18 mouse cellular contexts compared by ENCODE assay signal in genomic region chr6:22037441-22038050, GRCm38 (mm10). TPM values are rescaled to one million over a fixed set of nuclear protein-coding genes. Genes with fewer than 3 reads are reported as not detected.
A peak's percentile ranks its signal among the peaks of the same experiment; 100 is the strongest.
DNase-seq lines count a peak whose midpoint lies in the region; ATAC-seq lines count a peak whose summit lies in the region.
"Had no signal": no experiment of that assay in that cellular context is flagged by ENCODE, and none has a peak within 500 bp of the region (broad histone marks: within the 10 kb centered on the region; RNA-seq: fewer than 3 reads in every experiment).

No protein-coding gene starts in this region.

- H3K36me3 ChIP-seq in hindbrain, embryonic 16.5 days (ENCODE audit: control insufficient read depth, insufficient read depth, low read length), result no peaks in the 10 kb centered on the region
- H3K36me3 ChIP-seq in hindbrain, embryonic 11.5 days (ENCODE audit: control insufficient read depth, insufficient read depth, low read length), result no peaks in the 10 kb centered on the region
- H3K36me3 ChIP-seq in midbrain, embryonic 13.5 days, result no peaks in the 10 kb centered on the region
- H3K36me3 ChIP-seq: embryonic facial prominence, embryonic 15.5 days; limb, embryonic 13.5 days; stomach, embryonic 15.5 days had no signal

- H3K27ac ChIP-seq in hindbrain, embryonic 16.5 days (ENCODE audit: low read depth, low read length), result no peak overlapping the region
- H3K27ac ChIP-seq in hindbrain, embryonic 11.5 days (ENCODE audit: low read depth, low read length), result no peak overlapping the region
- H3K27ac ChIP-seq in midbrain, embryonic 13.5 days, result no peak overlapping the region
- H3K27ac ChIP-seq: embryonic facial prominence, embryonic 15.5 days; left cerebral cortex, adult 2 months; limb, embryonic 13.5 days; stomach, embryonic 15.5 days had no signal

- 52% methylated on average over 4 of the region's 4 CpGs for WGBS in hindbrain, embryonic 16.5 days
- WGBS in hindbrain, embryonic 11.5 days, result 71% methylated on average over 4 of the region's 4 CpGs
- WGBS in midbrain, embryonic 13.5 days, result 49% methylated on average over 4 of the region's 4 CpGs

- no peaks in the 10 kb centered on the region for H3K27me3 ChIP-seq in hindbrain, embryonic 16.5 days (replicated peaks; ENCODE audit: control insufficient read depth, insufficient read depth, low read length)
- no peaks in the 10 kb centered on the region for H3K27me3 ChIP-seq in hindbrain, embryonic 11.5 days (ENCODE audit: control insufficient read depth, insufficient read depth, low read length)
- H3K27me3 ChIP-seq in midbrain, embryonic 13.5 days, result no peaks in the 10 kb centered on the region
- H3K27me3 ChIP-seq: embryonic facial prominence, embryonic 15.5 days; limb, embryonic 13.5 days; stomach, embryonic 15.5 days had no signal

- H3K4me2 ChIP-seq in hindbrain, embryonic 16.5 days (ENCODE audit: low read length), result no peak overlapping the region
- H3K4me2 ChIP-seq in hindbrain, embryonic 11.5 days (replicated peaks; ENCODE audit: low read depth, low read length), result no peak overlapping the region
- H3K4me2 ChIP-seq in midbrain, embryonic 13.5 days (replicated peaks), result no peak overlapping the region
- H3K4me2 ChIP-seq: embryonic facial prominence, embryonic 15.5 days; limb, embryonic 13.5 days; stomach, embryonic 15.5 days had no signal

- H3K9me3 ChIP-seq in hindbrain, embryonic 16.5 days (ENCODE audit: control insufficient read depth, low read length), result no peaks in the 10 kb centered on the region
- H3K9me3 ChIP-seq in hindbrain, embryonic 11.5 days (ENCODE audit: control insufficient read depth, low read length), result no peaks in the 10 kb centered on the region
- no peaks in the 10 kb centered on the region for H3K9me3 ChIP-seq in midbrain, embryonic 13.5 days
- H3K9me3 ChIP-seq: embryonic facial prominence, embryonic 15.5 days; limb, embryonic 13.5 days; stomach, embryonic 15.5 days had no signal

- H3K4me3 ChIP-seq in hindbrain, embryonic 16.5 days (ENCODE audit: low read length), result no peak overlapping the region
- H3K4me3 ChIP-seq in hindbrain, embryonic 11.5 days (ENCODE audit: low read depth, low read length), result no peak overlapping the region
- H3K4me3 ChIP-seq in midbrain, embryonic 13.5 days (replicated peaks), result no peak overlapping the region
- H3K4me3 ChIP-seq: embryonic facial prominence, embryonic 15.5 days; left cerebral cortex, adult 2 months; limb, embryonic 13.5 days; stomach, embryonic 15.5 days had no signal

- no peaks in the 10 kb centered on the region for H3K4me1 ChIP-seq in hindbrain, embryonic 16.5 days (ENCODE audit: control insufficient read depth, insufficient read depth, low read depth, low read length)
- H3K4me1 ChIP-seq in hindbrain, embryonic 11.5 days (replicated peaks; ENCODE audit: control insufficient read depth, insufficient read depth, low read length), result no peaks in the 10 kb centered on the region
- peaks cover 11% of the 10 kb centered on the region for H3K4me1 ChIP-seq in midbrain, embryonic 13.5 days (replicated peaks)
- H3K4me1 ChIP-seq: stomach, embryonic 15.5 days had no signal

- H3K9ac ChIP-seq in hindbrain, embryonic 16.5 days (ENCODE audit: low read depth, low read length), result no peak overlapping the region
- no peak overlapping the region for H3K9ac ChIP-seq in hindbrain, embryonic 11.5 days (ENCODE audit: low read depth, low read length)
- no peak overlapping the region for H3K9ac ChIP-seq in midbrain, embryonic 13.5 days (replicated peaks)
- H3K9ac ChIP-seq: embryonic facial prominence, embryonic 15.5 days; forebrain, postnatal 0 days; limb, embryonic 13.5 days; stomach, embryonic 15.5 days had no signal

- peak; percentile 34; the same call in 1 of the 2 replicates for ATAC-seq in hindbrain, embryonic 16.5 days
- ATAC-seq in hindbrain, embryonic 11.5 days (ENCODE audit: low FRiP score), result no peak
- ATAC-seq in midbrain, embryonic 13.5 days, result peak; percentile 50; the same call in 1 of the 2 replicates
- ATAC-seq: forebrain, postnatal 0 days had no signal

- DNase-seq in adrenal gland, adult 2 months, result peak; percentile 71
- no peak for DNase-seq in adrenal gland, adult 18-20 months (ENCODE audit: low spot score in 2 of 2)
- no peak for DNase-seq in hindbrain, embryonic 11.5 days (ENCODE audit: low spot score)
- peak; percentile 47 for DNase-seq in 3T3-L1 (ENCODE audit: low read depth, low spot score)
- DNase-seq in spleen, adult 12 weeks (ENCODE audit: low spot score), result no peak
- no peak for DNase-seq in gastrocnemius, postnatal 4 days (ENCODE audit: low spot score in 2 of 2)
- DNase-seq: cerebellum, postnatal 14 days; forebrain, postnatal 0 days; gastrocnemius, postnatal 36 days; kidney, adult 2 months; lung, adult 18-20 months; right cerebral cortex, postnatal 4 days had no signal

RNA-seq across cellular contexts. Expression of gene Cped1, which starts 51.8 kb away (rescaled TPM):
- 10 to 100 TPM; 38.2 to 51.7 TPM for total RNA-seq in adrenal gland, adult 2 months (2021)
- 5.6 and 7.1 TPM in 2 replicates for polyA plus RNA-seq in adrenal gland, adult 2 months (2012; rRNA removed)
- total RNA-seq in adrenal gland, adult 18-20 months (2021), result 10 to 100 TPM; 43.9 to 50.3 TPM
- polyA plus RNA-seq in hindbrain, embryonic 16.5 days (2015; fragmentation: Nextera tagmentation; extraction: Ambion mirVana), result 3.1 and 5.2 TPM in 2 replicates
- polyA plus RNA-seq in hindbrain, embryonic 11.5 days (2014; fragmentation: Nextera tagmentation; extraction: Ambion mirVana), result 15.6 and 22.5 TPM in 2 replicates
- 2.8 and 3.2 TPM in 2 replicates for polyA plus RNA-seq in midbrain, embryonic 13.5 days (2015; fragmentation: Nextera tagmentation; extraction: Ambion mirVana)
- 10 to 100 TPM; 21.4 to 23.3 TPM for total RNA-seq in gastrocnemius, postnatal 4 days (2021)

Comparison
In these comparisons a context has a peak if more than half of its experiments do, and no peak if none do; other contexts are left out.
1. DNase-seq: peak in adrenal gland, adult 2 months (single experiment) and 3T3-L1 (single experiment); none in adrenal gland, adult 18-20 months (0 of 2), hindbrain, embryonic 11.5 days (single experiment), spleen, adult 12 weeks (single experiment) and gastrocnemius, postnatal 4 days (0 of 2).